Mouse (Mus musculus): ENCODE measurements around the gene Srpk1. TPM values are rescaled to one million over a fixed set of nuclear protein-coding genes. Genes with fewer than 3 reads are reported as not detected.

Gene Srpk1
- polyA plus RNA-seq, 1 experiment = 47.5 TPM

GRCm38 (mm10) chr17:28609543-28609942, 13.0 kb downstream of the Srpk1 start:
- H3K4me3 ChIP-seq (replicated peaks; ENCODE audit: insufficient read depth, low read depth, low read length) = no peak overlapping the region
- H3K27ac ChIP-seq (ENCODE audit: insufficient read depth, low read length) = no peak overlapping the region
- TF ChIP-seq CTCF (IDR thresholded peaks at IDR 0.05; ENCODE audit: borderline replicate concordance, insufficient read depth, low read depth, low read length) (no peak), POLR2A (IDR thresholded peaks at IDR 0.05; ENCODE audit: borderline replicate concordance, insufficient read depth, low read length) (no peak)
- WGBS = 73% methylated on average over 3 of the region's 3 CpGs
- no peaks in the 10 kb centered on the region for H3K4me1 ChIP-seq (ENCODE audit: control insufficient read depth, insufficient read depth, low read length)
- no peak for DNase-seq
- H3K27me3 ChIP-seq (ENCODE audit: control insufficient read depth, insufficient read depth, low read length) = no peaks in the 10 kb centered on the region

GRCm38 (mm10) chr17:28601557-28602250, 20.8 kb downstream of the Srpk1 start:
- H3K27me3 ChIP-seq (ENCODE audit: control insufficient read depth, insufficient read depth, low read length) = no peaks in the 10 kb centered on the region
- H3K27ac ChIP-seq (ENCODE audit: insufficient read depth, low read length) = no peak overlapping the region
- no peak overlapping the region for H3K4me3 ChIP-seq (replicated peaks; ENCODE audit: insufficient read depth, low read depth, low read length)
- DNase-seq = no peak
- no peaks in the 10 kb centered on the region for H3K4me1 ChIP-seq (ENCODE audit: control insufficient read depth, insufficient read depth, low read length)
- TF ChIP-seq CTCF (IDR thresholded peaks at IDR 0.05; ENCODE audit: borderline replicate concordance, insufficient read depth, low read depth, low read length) = no peak
- TF ChIP-seq POLR2A (IDR thresholded peaks at IDR 0.05; ENCODE audit: borderline replicate concordance, insufficient read depth, low read length) = no peak
- 58% methylated on average over 9 of the region's 9 CpGs for WGBS

GRCm38 (mm10) chr17:28600780-28601179, 21.7 kb downstream of the Srpk1 start:
- Histone ChIP-seq H3K4me3 (replicated peaks; ENCODE audit: insufficient read depth, low read depth, low read length) (no peak overlapping the region), H3K27me3 (ENCODE audit: control insufficient read depth, insufficient read depth, low read length) (no peaks in the 10 kb centered on the region), H3K27ac (ENCODE audit: insufficient read depth, low read length) (no peak overlapping the region), H3K4me1 (ENCODE audit: control insufficient read depth, insufficient read depth, low read length) (no peaks in the 10 kb centered on the region)
- DNase-seq = no peak
- TF ChIP-seq CTCF (IDR thresholded peaks at IDR 0.05; ENCODE audit: borderline replicate concordance, insufficient read depth, low read depth, low read length) (no peak), POLR2A (IDR thresholded peaks at IDR 0.05; ENCODE audit: borderline replicate concordance, insufficient read depth, low read length) (no peak)
- 86% methylated on average over 5 of the region's 5 CpGs for WGBS

GRCm38 (mm10) chr17:28593965-28594364, 28.5 kb downstream of the Srpk1 start:
- Histone ChIP-seq H3K27me3 (ENCODE audit: control insufficient read depth, insufficient read depth, low read length) (no peaks in the 10 kb centered on the region), H3K27ac (ENCODE audit: insufficient read depth, low read length) (no peak overlapping the region), H3K4me3 (replicated peaks; ENCODE audit: insufficient read depth, low read depth, low read length) (no peak overlapping the region), H3K4me1 (ENCODE audit: control insufficient read depth, insufficient read depth, low read length) (no peaks in the 10 kb centered on the region)
- DNase-seq = no peak
- WGBS = 61% methylated on average over 4 of the region's 4 CpGs
- TF ChIP-seq CTCF (IDR thresholded peaks at IDR 0.05; ENCODE audit: borderline replicate concordance, insufficient read depth, low read depth, low read length) = no peak
- no peak for TF ChIP-seq POLR2A (IDR thresholded peaks at IDR 0.05; ENCODE audit: borderline replicate concordance, insufficient read depth, low read length)

- 6% methylated on average over 4 of the region's 4 CpGs for WGBS
- Histone ChIP-seq H3K27ac (ENCODE audit: insufficient read depth, low read length) (no peak overlapping the region), H3K4me1 (ENCODE audit: control insufficient read depth, insufficient read depth, low read length) (no peaks in the 10 kb centered on the region), H3K27me3 (ENCODE audit: control insufficient read depth, insufficient read depth, low read length) (no peaks in the 10 kb centered on the region), H3K4me3 (replicated peaks; ENCODE audit: insufficient read depth, low read depth, low read length) (no peak overlapping the region)
- DNase-seq = peak; percentile 63 to 71
- TF ChIP-seq CTCF (IDR thresholded peaks at IDR 0.05; ENCODE audit: borderline replicate concordance, insufficient read depth, low read depth, low read length) (peak; percentile 79), POLR2A (IDR thresholded peaks at IDR 0.05; ENCODE audit: borderline replicate concordance, insufficient read depth, low read length) (no peak)
These were observed 29.5 kb downstream of the Srpk1 start for GRCm38 (mm10) chr17:28592998-28593397.

GRCm38 (mm10) chr17:28591476-28591875, 31.0 kb downstream of the Srpk1 start:
- no peaks in the 10 kb centered on the region for H3K27me3 ChIP-seq (ENCODE audit: control insufficient read depth, insufficient read depth, low read length)
- TF ChIP-seq CTCF (IDR thresholded peaks at IDR 0.05; ENCODE audit: borderline replicate concordance, insufficient read depth, low read depth, low read length) (no peak), POLR2A (IDR thresholded peaks at IDR 0.05; ENCODE audit: borderline replicate concordance, insufficient read depth, low read length) (no peak)
- no peak overlapping the region for H3K4me3 ChIP-seq (replicated peaks; ENCODE audit: insufficient read depth, low read depth, low read length)
- H3K4me1 ChIP-seq (ENCODE audit: control insufficient read depth, insufficient read depth, low read length) = no peaks in the 10 kb centered on the region
- H3K27ac ChIP-seq (ENCODE audit: insufficient read depth, low read length) = no peak overlapping the region
- DNase-seq = no peak
- WGBS = 86% methylated on average over 5 of the region's 5 CpGs

GRCm38 (mm10) chr17:28590596-28590995, 31.9 kb downstream of the Srpk1 start:
- no peaks in the 10 kb centered on the region for H3K4me1 ChIP-seq (ENCODE audit: control insufficient read depth, insufficient read depth, low read length)
- no peak overlapping the region for H3K27ac ChIP-seq (ENCODE audit: insufficient read depth, low read length)
- no peaks in the 10 kb centered on the region for H3K27me3 ChIP-seq (ENCODE audit: control insufficient read depth, insufficient read depth, low read length)
- DNase-seq = no peak
- 89% methylated on average over 3 of the region's 3 CpGs for WGBS
- TF ChIP-seq CTCF (IDR thresholded peaks at IDR 0.05; ENCODE audit: borderline replicate concordance, insufficient read depth, low read depth, low read length) (no peak), POLR2A (IDR thresholded peaks at IDR 0.05; ENCODE audit: borderline replicate concordance, insufficient read depth, low read length) (no peak)
- no peak overlapping the region for H3K4me3 ChIP-seq (replicated peaks; ENCODE audit: insufficient read depth, low read depth, low read length)

- Histone ChIP-seq H3K27ac (ENCODE audit: insufficient read depth, low read length) (no peak overlapping the region), H3K4me3 (replicated peaks; ENCODE audit: insufficient read depth, low read depth, low read length) (no peak overlapping the region), H3K4me1 (ENCODE audit: control insufficient read depth, insufficient read depth, low read length) (no peaks in the 10 kb centered on the region), H3K27me3 (ENCODE audit: control insufficient read depth, insufficient read depth, low read length) (no peaks in the 10 kb centered on the region)
- no peak for DNase-seq
- TF ChIP-seq POLR2A (IDR thresholded peaks at IDR 0.05; ENCODE audit: borderline replicate concordance, insufficient read depth, low read length) (no peak), CTCF (IDR thresholded peaks at IDR 0.05; ENCODE audit: borderline replicate concordance, insufficient read depth, low read depth, low read length) (no peak)
- WGBS = 85% methylated on average over 2 of the region's 2 CpGs
These were observed 33.9 kb downstream of the Srpk1 start for GRCm38 (mm10) chr17:28588591-28588990.
